Mouse (Mus musculus): Measurements from ENCODE around the gene B3gnt9.
"Not testable (repeated sequence)": the region's sequence is repeated elsewhere in the genome, so short reads cannot be mapped to it uniquely, and the experiment has no call there.

GRCm38 (mm10) chr8:105232321-105232693, 22.6 kb downstream of the B3gnt9 start:
- TF ChIP-seq EP300 (IDR thresholded peaks at IDR 0.05; ENCODE audit: low read depth in 1 of 2, low read length in 2 of 2); CTCF (IDR thresholded peaks at IDR 0.05 in 2 of 3, conservative IDR thresholded peaks at IDR 0.05 in 1 of 3; ENCODE audit: control insufficient read depth in 1 of 3, insufficient read depth in 1 of 3, low read depth in 2 of 3, low read length in 3 of 3, poor library complexity in 1 of 3, severe bottlenecking in 1 of 3); POLR2A (IDR thresholded peaks at IDR 0.05; ENCODE audit: control insufficient read depth in 1 of 2, insufficient read depth in 1 of 2, low read depth in 1 of 2, low read length in 2 of 2, poor library complexity in 1 of 2); TAL1 (IDR thresholded peaks at IDR 0.05; ENCODE audit: low read length); CHD1 (IDR thresholded peaks at IDR 0.05; ENCODE audit: low read depth, low read length); CHD2 (IDR thresholded peaks at IDR 0.05; ENCODE audit: low read length); SIN3A (IDR thresholded peaks at IDR 0.05; ENCODE audit: low read length): not testable (repeated sequence)

Data from MEL (cell line).